Mouse (Mus musculus) MEL-GATA-1-ER (cell line): ENCODE measurements around the gene H2-DMa.
A peak's percentile ranks its signal among the peaks of the same experiment; 100 is the strongest.

Experiments
- DNase-seq: peaks from one replicate; pipeline ENCODE4 v3.0.0-alpha.2; 2012; ENCODE audit warnings: low read depth; ENCODE audit errors: extremely low read depth

H2-DMa gene

DNA sequence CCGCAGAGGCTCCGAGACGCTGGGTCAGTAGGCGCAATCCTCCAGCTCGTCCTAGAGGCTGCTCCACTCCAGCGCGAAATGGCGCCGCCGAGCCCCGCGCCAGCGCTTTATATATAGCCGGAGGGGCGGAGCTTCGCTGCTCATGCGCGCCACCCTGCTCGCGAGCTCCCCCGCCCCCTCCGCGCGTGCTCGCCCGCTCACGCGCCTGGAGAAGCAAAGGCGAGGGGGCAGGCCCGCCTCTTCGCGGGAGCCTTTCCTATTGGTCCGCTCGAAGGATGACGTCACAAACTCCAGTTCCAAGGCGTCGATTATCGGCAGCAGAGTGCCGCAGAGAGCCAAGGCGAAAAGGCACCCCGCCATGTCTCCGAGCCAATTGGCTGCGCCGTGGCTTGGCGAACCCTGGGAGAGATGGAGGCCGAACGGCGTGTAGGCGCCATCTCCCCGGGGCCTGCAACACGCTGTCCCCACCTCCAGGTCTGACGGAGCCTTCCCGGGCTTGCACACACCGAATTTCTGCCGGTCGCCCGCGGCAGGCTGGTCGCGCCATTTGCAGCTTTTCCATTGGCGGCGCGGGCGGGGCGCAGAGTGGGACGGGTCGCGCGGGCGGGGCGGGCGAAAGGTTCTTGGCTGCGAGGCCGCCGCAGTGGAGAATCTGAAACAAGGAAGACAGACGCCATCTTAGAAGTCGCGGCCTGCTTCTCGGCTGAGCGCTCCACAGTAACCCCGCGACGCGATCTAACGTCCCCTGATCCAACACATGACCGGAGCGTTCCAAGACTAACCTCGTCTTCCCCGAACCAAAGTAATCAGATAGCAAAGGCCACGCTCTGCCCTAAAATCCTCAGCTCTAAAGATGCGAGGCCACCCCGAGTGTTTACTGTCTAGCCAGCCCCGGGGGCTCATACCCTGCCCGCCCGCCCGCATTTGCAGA is at the start of gene H2-DMa:
Gene H2-DMa (plus strand): TSS at position 293 of the 931 bp plus-strand sequence.
- peak; percentile 93 for DNase-seq

DNA sequence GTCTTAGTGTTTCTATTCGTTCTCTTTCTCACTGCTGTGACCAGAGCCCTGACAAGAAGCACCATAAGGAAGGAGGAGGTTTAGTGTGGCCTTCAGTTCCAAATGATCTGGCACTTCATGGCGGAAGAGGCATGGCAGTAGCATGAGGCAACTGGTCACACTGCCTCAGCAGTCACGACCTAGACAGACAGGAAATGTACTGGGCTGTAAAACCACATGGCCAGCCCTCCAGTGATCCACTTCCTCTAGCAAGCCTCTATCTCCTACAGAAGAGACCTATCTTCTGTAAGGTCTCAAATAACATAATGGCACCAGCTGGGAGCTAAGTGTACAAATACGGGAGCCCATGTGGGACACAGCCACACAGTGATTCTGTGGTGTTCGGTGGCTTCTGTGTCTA is 47.2 kb upstream of the H2-DMa start:
- DNase-seq = no peak

GRCm38 (mm10) chr17:34075271-34075670 is 44.1 kb upstream of the H2-DMa start:
- DNase-seq = peak; percentile 52

GRCm38 (mm10) chr17:34077549-34077948 is 41.8 kb upstream of the H2-DMa start:
- peak; percentile 60 for DNase-seq

DNA sequence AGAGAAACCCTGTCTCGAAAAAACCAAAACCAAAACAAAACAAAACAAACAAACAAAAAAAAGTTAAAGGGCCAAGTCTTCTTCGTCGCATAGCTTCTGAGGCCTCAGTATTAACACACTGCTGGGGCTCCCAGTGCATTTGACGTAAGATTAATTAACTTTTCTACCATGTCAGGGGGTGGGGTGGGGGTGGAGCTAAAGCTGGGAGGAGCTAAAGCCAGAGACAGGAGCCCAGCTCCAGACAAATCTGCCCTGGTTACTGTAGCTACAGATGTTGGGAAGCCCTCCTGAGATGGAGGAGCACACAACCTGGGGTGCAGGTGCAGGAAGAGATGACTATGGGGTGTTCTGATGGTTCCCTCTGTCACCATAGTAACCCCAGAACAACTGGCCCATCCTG is 41.2 kb upstream of the H2-DMa start:
- no peak for DNase-seq

DNA sequence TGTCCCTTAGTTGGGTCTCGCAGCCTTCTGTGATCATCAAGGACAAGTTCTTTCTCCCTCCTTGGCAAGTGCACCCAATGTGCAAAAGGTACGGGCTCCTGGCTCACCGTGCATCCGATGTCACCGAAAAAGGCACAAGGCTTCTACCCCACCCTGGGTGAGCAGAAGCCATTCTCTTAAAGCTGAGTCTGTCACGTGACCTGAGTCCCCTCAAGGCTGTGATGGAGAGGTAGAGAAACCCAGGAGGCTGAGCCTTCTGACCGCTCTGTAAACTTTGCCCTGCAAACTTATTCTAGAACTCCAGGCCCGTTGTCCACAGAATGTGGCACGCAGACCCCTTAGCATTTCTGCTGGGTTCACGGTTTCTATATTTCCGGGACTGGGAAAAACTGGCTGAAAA is 40.3 kb upstream of the H2-DMa start:
- no peak for DNase-seq

GRCm38 (mm10) chr17:34079621-34080020 is 39.7 kb upstream of the H2-DMa start:
- DNase-seq = peak; percentile 64

DNA sequence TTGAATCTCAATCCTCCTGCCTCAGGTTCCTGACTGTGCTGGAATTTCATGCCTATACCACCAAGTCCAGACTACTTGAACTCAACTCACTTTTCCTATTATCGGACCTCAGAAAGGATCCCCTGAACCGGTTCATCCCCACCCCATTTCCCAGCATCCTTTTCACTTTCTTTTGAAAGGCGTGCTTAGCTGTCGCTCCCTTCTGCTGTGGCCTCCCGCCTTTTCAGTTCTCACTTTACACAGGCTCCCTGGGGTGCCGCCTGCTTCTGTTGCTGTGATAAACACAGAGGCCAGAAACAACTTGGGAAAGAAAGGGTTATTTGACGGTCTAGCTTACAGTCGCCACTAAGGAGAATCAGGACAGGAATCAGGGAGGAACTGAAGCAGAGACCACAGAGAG is 36.2 kb upstream of the H2-DMa start:
- DNase-seq = no peak

DNA sequence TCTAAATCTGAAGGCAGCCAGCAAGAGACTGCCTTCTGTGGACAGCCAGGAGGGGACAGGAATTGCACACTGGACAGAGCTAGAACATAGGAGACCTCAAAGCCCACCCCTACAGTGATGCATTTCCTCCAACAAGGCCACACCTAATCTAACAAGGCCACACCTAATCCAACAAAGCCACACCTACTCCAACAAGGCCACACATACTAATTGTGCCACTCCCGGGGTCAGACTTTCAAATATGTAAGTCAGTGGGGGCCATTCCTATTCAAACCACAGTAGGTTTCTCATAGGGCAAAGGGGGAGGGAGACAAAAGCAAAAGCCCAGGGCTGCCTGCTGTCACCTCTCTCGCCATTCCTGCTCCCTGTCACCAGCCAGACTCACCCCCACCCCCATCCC is 32.0 kb upstream of the H2-DMa start:
- DNase-seq = peak; percentile 41

DNA sequence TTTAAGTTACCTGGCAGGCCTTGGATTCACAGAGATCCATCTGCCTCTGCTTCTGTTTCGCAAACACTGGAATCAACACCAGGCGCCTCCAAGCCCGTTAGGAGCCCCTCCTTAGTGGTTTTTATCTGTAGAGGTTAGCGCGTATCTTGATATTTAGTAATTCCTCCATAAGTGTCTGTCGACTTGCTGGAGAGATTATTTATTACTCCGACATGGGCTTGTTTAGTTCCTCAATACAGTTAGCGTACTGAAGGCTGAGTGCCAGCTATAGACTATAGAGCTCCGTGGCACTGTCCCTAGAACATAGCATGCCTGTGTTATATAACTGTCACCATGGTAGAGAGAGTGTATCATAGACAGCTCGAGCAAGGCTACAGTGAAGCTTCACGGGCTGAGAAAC is 31.2 kb upstream of the H2-DMa start:
- peak; percentile 86 for DNase-seq

DNA sequence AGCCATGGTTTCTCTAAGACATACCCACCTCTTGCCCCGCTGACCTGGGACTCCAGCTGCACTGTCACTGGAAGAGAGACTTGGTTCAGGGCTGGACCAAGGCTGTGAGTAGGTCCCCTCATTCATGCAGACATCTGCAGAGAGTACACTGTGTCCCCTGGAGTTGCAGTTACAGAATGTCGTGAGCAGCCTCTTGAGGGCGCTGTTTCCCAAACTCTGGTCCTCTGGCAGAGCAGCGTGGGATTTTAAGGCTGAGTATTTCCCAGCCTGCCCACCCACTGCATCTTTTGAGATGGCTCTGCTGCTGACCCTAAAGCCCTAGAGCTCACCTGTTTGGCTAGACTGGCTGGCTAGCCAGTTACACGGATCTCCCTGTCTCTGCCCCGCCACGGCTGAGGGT is 28.4 kb upstream of the H2-DMa start:
- DNase-seq = peak; percentile 46

GRCm38 (mm10) chr17:34092197-34092875 is 27.0 kb upstream of the H2-DMa start, which contains the start of gene H2-Oa:
H2-Oa (plus strand) TSS chr17:34092340.
- DNase-seq = no peak

- no peak for DNase-seq
These were observed 26.0 kb upstream of the H2-DMa start for GRCm38 (mm10) chr17:34093199-34093874.

DNA sequence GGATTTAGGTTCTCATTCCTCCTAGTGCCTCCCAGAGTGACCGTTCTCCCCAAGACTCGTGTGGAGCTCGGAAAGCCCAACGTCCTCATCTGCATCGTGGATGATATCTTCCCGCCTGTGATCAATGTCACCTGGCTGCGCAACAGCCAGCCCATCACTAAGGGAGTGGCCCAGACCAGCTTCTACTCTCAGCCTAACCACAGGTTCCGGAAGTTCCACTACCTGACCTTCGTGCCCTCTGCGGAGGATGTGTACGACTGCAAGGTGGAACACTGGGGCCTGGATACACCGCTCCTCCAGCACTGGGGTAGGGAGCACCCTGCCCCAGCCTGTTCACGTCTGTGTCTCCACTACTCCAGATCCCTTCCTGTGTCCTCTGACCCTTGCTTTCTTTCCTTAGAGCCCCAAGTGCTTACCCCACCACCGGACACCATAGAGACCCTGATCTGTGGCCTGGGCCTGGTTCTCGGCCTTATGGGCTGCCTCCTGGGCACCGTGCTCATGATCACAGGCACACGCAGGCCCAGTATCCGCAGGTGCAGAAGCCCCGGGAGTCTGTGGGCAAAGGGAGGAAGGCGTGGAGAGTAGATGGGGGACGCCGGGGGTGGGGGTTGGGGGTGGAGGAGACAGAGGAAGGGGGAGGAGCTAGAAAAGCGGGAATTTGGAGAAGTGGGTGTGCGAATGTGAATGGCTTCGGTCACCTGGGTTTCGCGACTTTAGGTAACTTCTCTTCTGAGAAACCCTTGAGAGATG is 24.9 kb upstream of the H2-DMa start:
- no peak for DNase-seq

DNA sequence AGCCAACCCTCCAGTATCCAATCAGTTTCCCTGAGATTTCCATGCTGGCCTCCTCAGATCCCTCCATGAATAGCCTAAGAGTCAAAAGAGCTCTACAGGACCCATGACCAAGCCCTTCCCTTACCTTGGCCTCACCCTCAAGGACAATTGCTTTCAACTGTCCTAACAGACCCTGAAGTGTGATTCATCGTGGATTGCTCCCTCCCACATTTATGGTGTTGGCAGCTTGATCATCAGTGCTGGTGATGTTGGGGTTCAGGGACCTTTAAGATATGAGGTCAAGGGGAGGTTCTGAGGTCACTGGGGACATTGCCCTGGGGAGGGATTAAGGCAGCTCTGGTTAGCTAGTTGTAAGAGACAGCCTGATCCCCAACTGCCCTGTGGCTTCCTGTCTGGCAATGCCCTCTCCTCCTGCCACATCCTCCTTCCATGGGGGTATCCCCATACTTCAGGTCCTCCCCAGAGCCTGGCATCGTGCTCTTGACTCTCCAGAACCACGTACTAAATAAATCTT is 22.8 kb upstream of the H2-DMa start:
- no peak for DNase-seq

DNA sequence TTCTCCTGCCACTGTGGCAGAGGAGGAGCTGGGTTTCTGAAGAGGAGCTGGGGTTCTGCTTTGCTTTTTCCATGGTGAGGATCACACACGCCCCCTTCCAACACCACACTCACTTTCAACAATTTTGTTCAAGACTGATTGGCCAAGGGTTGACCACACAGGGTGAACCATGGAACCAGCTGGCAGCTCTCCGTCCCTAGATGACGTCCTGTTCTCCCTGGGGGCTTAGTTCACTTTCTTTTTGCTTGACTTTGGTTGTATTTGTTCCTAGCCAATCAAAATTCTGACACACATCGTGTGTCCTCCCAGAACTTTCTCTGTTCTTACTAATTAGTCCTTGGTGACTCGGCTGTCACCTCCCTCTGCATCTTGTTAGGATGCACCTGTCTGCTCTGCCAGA is 22.1 kb upstream of the H2-DMa start:
- no peak for DNase-seq

- no peak for DNase-seq
These were observed 20.4 kb upstream of the H2-DMa start for GRCm38 (mm10) chr17:34098709-34099479.

- DNase-seq = no peak
These were observed 19.8 kb upstream of the H2-DMa start for GRCm38 (mm10) chr17:34099531-34099930.

DNA sequence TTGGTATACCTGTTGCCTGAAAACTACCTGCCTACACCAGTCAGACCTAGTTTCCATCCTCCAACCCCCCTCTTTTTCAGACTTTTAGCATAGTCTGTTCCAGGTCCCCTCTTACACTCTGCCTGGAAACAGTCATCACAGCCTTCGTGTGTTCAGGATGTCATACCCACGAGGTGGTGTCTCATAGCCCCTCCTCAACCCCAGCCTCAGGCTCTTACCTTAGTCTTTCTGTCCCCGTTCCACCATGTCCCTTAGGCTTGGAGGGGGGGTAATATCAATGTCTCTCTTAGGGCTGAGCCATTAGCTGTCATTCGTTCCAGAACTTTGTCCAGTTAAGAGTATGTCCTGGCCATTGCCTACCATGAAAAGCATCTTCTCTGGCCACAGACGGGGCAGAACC is 18.2 kb upstream of the H2-DMa start:
- DNase-seq = no peak

- DNase-seq = peak; percentile 84
These were observed 17.7 kb upstream of the H2-DMa start for GRCm38 (mm10) chr17:34101604-34102032.
